ENCODE assay signal across 20 mouse cellular contexts in genomic region chr13:36492397-36492796, GRCm38 (mm10).
DNase-seq lines count a peak whose midpoint lies in the region.
"Had no signal": no experiment of that assay in that cellular context is flagged by ENCODE, and none has a peak within 500 bp of the region (broad histone marks: within the 10 kb centered on the region; RNA-seq: fewer than 3 reads in every experiment).

No protein-coding gene starts in this region.

- intact Hi-C loops in gastrocnemius, postnatal 14 days (cut with DNase I; ENCODE audit: low total_unique reads), result no loop called here

- peak; percentile 51 to 73 for DNase-seq in layer of hippocampus, adult 18-20 months (ENCODE audit: low spot score in 2 of 2)
- no peak for DNase-seq in layer of hippocampus, postnatal 10 days (ENCODE audit: low spot score in 2 of 2)
- peak; percentile 33 for DNase-seq in right cerebral cortex, adult 18-20 months
- no peak for DNase-seq in right cerebral cortex, postnatal 14 days
- DNase-seq in layer of hippocampus, adult 9-11 months, result peak; percentile 69
- DNase-seq in right cerebral cortex, postnatal 25 days, result peak; percentile 20
- DNase-seq in retina, postnatal 1 day, result no peak
- no peak for DNase-seq in gastrocnemius, postnatal 14 days
- DNase-seq: adrenal gland, adult 2 months; cerebellum, adult 8-10 months; gastrocnemius, postnatal 25 days; heart, adult 18-20 months; heart, postnatal 10 days; kidney, adult 9 months; kidney, postnatal 25 days; liver, embryonic 13.5 days; lung, adult 2 months; lung, postnatal 14 days; spleen, adult 18-20 months; thymus, postnatal 14 days had no signal

Comparison
In these comparisons a context has a peak if more than half of its experiments do, and no peak if none do; other contexts are left out.
1. DNase-seq: peak in layer of hippocampus, adult 18-20 months (2 of 2), right cerebral cortex, adult 18-20 months (single experiment), layer of hippocampus, adult 9-11 months (single experiment) and right cerebral cortex, postnatal 25 days (single experiment); none in layer of hippocampus, postnatal 10 days (0 of 2), right cerebral cortex, postnatal 14 days (single experiment), retina, postnatal 1 day (single experiment) and gastrocnemius, postnatal 14 days (single experiment).